Mouse (Mus musculus) testis, adult 2 months (tissue): ENCODE results near the gene Ifi47.

Experiments used
- CTCF ChIP-seq: fragments of 200-500 bp; IDR thresholded peaks from 2 replicates; pipeline ENCODE4 v1.5.1; 2012; ENCODE audit warnings: low read depth, mild to moderate bottlenecking, inconsistent platforms, low read length, moderate library complexity; ENCODE audit not compliant: control insufficient read depth, insufficient read depth, insufficient replicate concordance
- POLR2A ChIP-seq: fragments of 200-500 bp; IDR thresholded peaks from 2 replicates; pipeline ENCODE4 v1.6.1; 2012; ENCODE audit warnings: low read depth, mild to moderate bottlenecking, inconsistent platforms, low read length, moderate library complexity; ENCODE audit not compliant: control insufficient read depth

GRCm38 (mm10) chr11:49100409-49100808, 24.0 kb downstream of the Ifi47 start:
- TF ChIP-seq POLR2A (no peak), CTCF (no peak)
